Mouse (Mus musculus): ENCODE results near the gene Cadm1.

The Cadm1 gene

GRCm38 (mm10) chr9:47738799-47739198 is 208.8 kb downstream of the Cadm1 start:
- DNase-seq (ENCODE audit: low read depth, low spot score) = no peak

DNA sequence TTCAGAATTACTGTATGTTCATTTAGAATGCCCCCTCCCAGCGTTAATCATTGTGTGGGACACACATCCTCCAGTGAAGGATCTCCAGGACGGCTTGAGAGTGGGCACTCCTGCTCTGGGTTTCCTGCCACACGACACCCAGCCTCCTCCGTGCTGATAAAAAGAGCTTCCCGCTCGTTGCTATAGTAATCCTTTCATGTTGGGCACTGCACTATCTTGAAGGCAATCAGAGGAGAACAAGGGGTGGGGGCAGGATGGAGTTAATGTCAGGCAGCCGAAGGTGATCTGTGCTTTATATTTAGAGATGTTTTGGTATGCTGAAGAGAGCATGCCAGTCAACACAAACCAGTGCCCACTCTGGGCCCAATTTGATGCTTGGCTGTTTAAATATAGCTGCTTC is 209.3 kb downstream of the Cadm1 start:
- DNase-seq (ENCODE audit: low read depth, low spot score) = no peak

DNA sequence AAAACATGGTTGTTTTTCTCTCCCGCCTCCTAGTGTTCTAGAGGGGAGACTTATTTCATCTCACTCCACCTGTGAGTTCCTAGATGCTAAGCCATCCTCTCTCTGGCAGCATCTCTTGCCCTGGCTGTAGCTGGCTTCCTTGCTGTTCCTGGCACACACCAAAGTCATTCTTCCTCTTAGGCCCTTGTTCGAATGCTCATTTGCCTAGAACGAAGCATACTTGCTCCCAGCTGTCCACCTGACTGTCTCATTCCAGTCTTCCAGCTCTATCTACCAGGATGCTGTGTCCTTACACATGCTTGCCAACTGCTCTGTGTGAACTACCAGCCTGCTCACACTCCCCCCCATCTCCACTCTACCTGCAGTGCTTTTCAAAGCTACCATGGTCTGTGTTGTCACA is 211.8 kb downstream of the Cadm1 start:
- no peak for DNase-seq (ENCODE audit: low read depth, low spot score)

GRCm38 (mm10) chr9:47744916-47745315 is 214.9 kb downstream of the Cadm1 start:
- DNase-seq (ENCODE audit: low read depth, low spot score) = no peak

GRCm38 (mm10) chr9:47745716-47746115 is 215.7 kb downstream of the Cadm1 start:
- no peak for DNase-seq (ENCODE audit: low read depth, low spot score)

- no peak for DNase-seq (ENCODE audit: low read depth, low spot score)
These were observed 219.2 kb downstream of the Cadm1 start for GRCm38 (mm10) chr9:47749160-47749559.

DNA sequence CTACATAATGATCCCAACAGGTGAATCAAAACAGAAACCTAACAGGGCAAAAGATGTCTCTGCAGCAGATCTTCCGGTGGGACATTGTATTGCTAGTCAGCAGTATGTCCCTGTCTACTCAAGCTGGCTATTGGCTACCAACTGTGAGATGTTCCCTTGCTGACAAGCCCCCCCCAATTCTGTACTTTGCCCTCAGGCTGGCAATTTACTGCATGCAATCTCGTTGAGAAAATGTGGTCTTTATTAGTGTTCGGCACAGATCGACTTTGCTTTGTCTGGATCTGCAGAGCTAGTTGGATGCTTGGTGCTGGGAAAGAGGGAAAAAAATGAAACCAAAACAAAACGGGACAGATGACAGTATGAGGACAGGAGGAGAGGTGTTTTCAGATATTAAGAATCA is 222.5 kb downstream of the Cadm1 start:
- DNase-seq (ENCODE audit: low read depth, low spot score) = no peak

- no peak for DNase-seq (ENCODE audit: low read depth, low spot score)
These were observed 223.2 kb downstream of the Cadm1 start for GRCm38 (mm10) chr9:47753127-47753526.

GRCm38 (mm10) chr9:47755119-47755518 is 225.1 kb downstream of the Cadm1 start:
- DNase-seq (ENCODE audit: low read depth, low spot score) = no peak

GRCm38 (mm10) chr9:47757798-47758197 is 227.8 kb downstream of the Cadm1 start:
- DNase-seq (ENCODE audit: low read depth, low spot score) = no peak

DNA sequence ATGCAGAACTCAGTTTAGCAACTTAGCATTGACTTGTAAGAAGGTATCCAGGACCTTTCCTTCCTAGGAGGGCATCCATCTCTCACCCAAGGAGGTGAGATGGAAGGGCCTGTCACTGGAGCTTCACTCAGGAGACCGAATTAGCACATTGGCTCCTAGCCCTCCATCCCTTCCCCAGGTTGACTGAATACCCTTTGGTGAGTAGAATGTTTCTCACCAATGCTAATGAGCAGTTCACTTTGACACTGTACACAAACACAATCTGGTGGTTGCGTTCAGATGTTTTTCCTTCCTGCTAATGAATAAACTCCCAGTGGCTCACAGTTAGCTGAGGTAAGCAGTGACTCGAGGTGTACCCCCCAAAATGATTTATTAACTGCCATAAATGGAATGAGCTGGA is 228.3 kb downstream of the Cadm1 start:
- no peak for DNase-seq (ENCODE audit: low read depth, low spot score)

- no peak for DNase-seq (ENCODE audit: low read depth, low spot score)
These were observed 229.8 kb downstream of the Cadm1 start for GRCm38 (mm10) chr9:47759807-47760206.

DNA sequence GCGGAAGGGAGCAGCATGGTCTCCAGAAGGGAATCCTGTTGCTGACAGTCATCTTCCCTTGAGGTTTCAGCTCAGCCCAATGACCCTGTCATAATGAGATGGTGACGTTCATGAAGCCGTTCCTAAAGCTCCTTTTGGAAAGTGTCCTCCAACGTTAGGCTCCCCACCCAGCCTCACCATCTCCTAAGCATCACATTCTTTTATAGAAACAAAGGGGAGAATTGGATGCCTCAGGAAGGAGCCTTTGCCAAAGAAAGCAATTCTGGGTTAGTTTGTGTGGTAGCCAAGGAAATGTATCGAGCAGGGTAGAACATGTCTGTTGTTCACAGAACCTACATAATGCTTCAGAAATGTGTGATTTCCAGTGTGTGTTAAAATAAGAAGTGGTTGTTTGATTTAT is 231.6 kb downstream of the Cadm1 start:
- DNase-seq (ENCODE audit: low read depth, low spot score) = no peak

DNA sequence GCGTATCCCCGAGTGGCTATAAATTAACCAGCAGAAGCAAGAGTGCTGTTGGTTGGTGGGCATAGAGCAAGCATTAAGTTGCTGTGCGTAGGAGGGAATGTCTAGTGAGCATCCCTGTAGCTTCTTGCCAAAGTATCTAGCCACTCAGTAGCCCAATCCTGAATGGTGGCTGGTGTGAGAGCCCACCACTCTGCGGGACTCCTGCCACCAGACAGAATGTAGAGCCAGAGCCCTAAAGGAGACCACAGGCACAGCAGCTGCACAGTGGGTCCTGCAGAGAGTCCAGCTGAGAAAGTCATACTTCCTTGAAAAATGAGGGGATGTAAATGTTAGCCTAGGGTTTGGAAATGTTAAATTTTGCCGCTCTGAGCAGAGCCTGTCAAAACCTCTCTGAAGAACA is 232.9 kb downstream of the Cadm1 start:
- DNase-seq (ENCODE audit: low read depth, low spot score) = no peak

- no peak for DNase-seq (ENCODE audit: low read depth, low spot score)
These were observed 234.9 kb downstream of the Cadm1 start for GRCm38 (mm10) chr9:47764920-47765319.

DNA sequence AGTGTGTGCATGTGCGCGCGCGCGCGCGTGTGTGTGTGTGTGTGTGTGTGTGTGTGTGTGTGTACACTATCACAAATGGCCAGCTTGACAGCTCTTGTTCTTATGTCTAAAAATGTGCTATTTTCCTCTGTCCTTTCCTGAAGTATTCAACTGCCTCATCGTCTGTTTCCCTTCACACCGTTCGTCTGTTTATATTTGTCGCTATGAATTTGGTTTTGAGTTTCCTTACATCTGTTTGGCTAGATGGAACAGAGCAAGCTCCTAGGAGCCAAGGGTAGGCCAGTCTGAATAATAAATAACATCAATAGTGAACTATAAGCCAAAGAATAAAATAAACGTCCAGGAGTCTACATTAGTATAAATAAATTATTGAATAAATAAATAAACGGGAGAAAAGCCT is 235.3 kb downstream of the Cadm1 start:
- no peak for DNase-seq (ENCODE audit: low read depth, low spot score)

DNA sequence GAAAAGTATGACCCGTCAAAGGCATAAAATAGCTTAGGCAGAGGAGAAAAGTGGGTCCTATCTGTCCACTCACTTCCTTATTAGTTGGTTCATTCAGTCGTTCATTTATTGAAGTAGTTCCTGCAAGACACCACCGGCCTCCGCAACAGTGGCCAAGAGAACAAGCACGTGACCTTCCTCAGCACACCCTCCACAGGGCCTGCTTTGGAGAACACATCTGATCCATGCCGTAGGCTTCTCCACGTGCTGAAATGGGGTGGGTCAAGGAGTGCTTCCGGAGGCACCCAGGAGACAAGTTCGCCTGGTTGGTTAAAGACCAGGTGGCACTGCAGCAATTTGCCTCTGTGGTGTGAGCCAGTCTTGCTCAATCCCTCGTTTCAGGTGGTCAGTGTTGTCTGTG is 236.4 kb downstream of the Cadm1 start:
- no peak for DNase-seq (ENCODE audit: low read depth, low spot score)

DNA sequence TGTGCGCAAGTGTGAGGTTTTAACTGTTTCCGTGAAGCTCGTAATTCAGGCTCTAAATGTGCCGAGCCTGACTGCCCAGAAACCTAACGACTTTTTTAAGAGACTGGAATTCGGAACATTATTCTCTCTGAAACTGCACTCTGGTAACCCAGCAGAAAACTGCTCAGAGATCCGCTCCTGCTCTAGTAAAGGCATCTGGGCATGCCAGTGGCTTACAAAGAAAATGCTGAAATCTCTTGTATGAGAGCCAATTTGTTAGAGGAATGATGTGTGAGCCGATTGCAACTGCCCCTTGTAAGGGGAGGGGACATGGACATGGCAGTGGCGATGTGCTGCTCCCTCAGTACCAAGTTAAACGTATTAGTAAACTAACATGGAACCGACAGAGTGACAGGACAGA is 240.9 kb downstream of the Cadm1 start:
- DNase-seq (ENCODE audit: low read depth, low spot score) = no peak

DNA sequence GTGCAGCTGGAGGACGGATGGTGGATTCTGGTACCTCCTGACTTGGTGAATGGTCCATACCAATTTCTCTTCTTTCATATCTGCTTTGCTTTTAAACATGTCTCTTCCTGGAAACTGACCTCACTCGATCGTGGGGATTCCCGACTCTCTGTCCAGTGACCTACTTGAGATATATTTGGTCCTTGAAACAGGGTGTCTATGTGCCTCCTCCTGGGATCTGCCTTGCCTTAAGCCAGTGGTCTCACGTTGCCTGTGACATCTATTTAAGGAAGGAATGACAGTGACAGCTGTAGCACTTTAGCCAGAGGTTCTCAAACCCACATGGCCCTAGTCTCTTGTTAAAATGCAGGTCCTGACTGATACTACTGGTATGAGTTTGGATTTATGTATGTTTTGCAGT is 242.0 kb downstream of the Cadm1 start:
- no peak for DNase-seq (ENCODE audit: low read depth, low spot score)

DNA sequence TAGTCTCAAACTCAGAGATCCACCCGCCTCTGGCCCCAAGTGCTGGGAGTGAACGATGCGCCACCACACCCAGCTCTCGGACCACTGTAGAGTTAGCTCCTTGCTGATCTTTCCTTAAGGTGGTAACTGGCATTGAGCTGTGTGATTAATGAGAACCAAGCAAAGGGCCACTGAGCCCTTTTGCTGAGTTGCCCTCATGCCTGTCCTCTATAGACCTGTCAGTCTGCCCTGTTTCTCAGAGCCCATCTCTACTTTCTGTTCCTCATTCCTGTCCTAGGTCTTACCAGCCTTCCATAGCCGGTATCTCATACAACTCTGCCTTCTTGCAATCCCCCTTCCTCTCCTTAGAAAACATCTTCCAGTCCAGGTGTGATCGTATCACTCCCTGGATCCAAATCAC is 242.8 kb downstream of the Cadm1 start:
- DNase-seq (ENCODE audit: low read depth, low spot score) = no peak

DNA sequence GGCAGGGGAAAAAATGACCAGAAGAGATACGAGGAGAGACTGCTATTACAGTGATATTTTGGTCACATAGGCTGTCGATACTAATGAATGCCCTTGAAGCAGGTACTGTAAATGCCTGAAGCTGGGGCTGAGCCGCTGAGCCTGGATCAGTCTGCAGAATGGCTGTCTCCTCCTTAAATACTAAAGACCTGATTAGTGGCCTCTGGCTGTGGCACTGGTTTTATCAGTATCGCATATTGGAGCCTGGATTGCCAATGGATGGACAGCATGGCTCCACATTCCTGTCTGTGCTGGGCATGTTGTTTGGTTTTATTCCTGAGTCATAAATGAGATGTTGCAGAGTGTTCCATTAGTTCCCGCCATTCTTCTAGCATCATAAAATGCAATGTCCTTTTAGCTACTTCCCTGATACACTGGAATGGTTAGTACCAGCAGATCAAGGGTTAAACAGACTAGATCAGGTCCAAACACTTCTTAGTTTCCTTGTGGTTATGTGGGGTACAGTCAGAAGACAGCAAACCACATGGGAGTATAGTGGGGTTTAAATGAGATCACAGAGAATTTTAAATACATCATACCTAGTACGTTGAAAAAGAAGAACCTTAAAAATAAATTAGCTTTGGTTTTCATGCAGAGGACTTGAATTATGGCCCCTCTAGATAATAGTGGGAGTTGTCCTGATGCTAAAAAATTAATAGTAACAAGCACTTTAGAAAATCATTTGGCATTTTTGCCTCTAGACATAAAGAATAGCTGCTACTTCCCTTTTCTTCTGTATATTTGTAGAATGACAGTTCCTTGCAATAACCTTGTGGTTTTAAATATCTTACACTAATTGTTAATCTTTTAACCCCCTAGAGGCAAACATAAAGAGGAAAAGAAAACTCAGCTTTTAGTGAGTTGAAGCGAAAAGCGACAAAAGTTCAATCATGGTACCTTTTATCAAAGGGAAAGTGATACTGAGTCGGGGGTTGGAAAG is 247.3 kb downstream of the Cadm1 start:
- DNase-seq (ENCODE audit: low read depth, low spot score) = no peak

- DNase-seq (ENCODE audit: low read depth, low spot score) = no peak
These were observed 248.5 kb downstream of the Cadm1 start for GRCm38 (mm10) chr9:47778438-47778837.

DNA sequence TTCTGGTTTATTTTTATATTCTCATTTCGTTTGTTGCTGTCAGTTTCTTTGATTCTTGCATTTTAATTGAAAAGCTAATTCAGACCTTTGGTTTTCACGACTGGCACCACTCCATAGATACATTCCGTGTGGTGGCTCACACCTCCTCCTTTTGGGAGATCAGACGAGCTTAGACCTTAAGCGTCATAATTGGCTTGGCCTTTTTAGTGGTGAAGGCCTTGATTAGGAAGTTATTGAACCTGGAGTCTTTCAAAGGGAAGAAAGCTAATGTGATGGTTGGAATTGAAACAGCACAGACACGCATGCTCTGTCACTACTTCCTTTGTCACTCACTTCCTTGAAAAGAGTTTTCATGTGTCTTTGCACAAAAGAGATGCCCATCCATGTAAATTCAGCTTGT is 249.3 kb downstream of the Cadm1 start:
- DNase-seq (ENCODE audit: low read depth, low spot score) = no peak

- DNase-seq (ENCODE audit: low read depth, low spot score) = no peak
These were observed 256.7 kb downstream of the Cadm1 start for GRCm38 (mm10) chr9:47786642-47787041.
